Mouse (Mus musculus) CH12.LX (cell line): ENCODE data around the gene Ascc2. TPM values are rescaled to one million over a fixed set of nuclear protein-coding genes. Genes with fewer than 3 reads are reported as not detected.

Experiments
- DNase-seq: peaks from one replicate; pipeline ENCODE4 v3.0.0-alpha.2; 2013; ENCODE audit errors: extremely low read depth
- H3K27ac ChIP-seq: 2 replicates; pipeline ENCODE4 v1.5.1; 2012; ENCODE audit warnings: low read depth, mild to moderate bottlenecking, control low read depth, moderate library complexity; ENCODE audit not compliant: insufficient read depth
- H3K27me3 ChIP-seq: replicated peaks from 2 replicates; pipeline ENCODE3; 2012; ENCODE audit warnings: inconsistent platforms
- H3K36me3 ChIP-seq, 2 experiments: replicated peaks in 1 of 2; 2 replicates each; pipeline versions ENCODE3 to v1.6.1; 2012; ENCODE audit warnings: inconsistent platforms in 1 of 2, low read length in 1 of 2, mild to moderate bottlenecking in 1 of 2, mixed read lengths in 1 of 2, moderate library complexity in 1 of 2; ENCODE audit not compliant: control insufficient read depth in 1 of 2, insufficient read depth in 1 of 2
- H3K4me1 ChIP-seq, 2 experiments: 2 replicates each; pipeline ENCODE4 v1.6.1; 2012; ENCODE audit warnings: inconsistent platforms in 1 of 2, moderate library complexity in 1 of 2; ENCODE audit not compliant: insufficient read depth in 2 of 2, control insufficient read depth in 1 of 2
- H3K4me2 ChIP-seq: 2 replicates; pipeline ENCODE4 v1.6.1; 2012; ENCODE audit warnings: low read depth, mild to moderate bottlenecking, control low read depth; ENCODE audit not compliant: poor library complexity, insufficient read depth, severe bottlenecking
- H3K4me3 ChIP-seq, 3 experiments: fragments of 150-350 bp in 1 of 3; sonication (generic) in 1 of 3; replicated peaks in 1 of 3; 2 replicates each; pipeline versions ENCODE3 to v1.5.1; 2011 to 2012; ENCODE audit warnings: low read depth in 2 of 3, low read length in 2 of 3, mild to moderate bottlenecking in 2 of 3, moderate library complexity in 2 of 3, control low read depth in 1 of 3, improper control_type of control experiment in 1 of 3, inconsistent platforms in 1 of 3, mixed read lengths in 1 of 3; ENCODE audit not compliant: poor library complexity in 1 of 3
- H3K79me2 ChIP-seq: replicated peaks from 2 replicates; pipeline ENCODE4 v1.6.1; 2012; ENCODE audit warnings: mild to moderate bottlenecking, moderate library complexity; ENCODE audit not compliant: control insufficient read depth, poor library complexity, insufficient read depth, severe bottlenecking; ENCODE audit errors: extremely low read depth
- H3K9ac ChIP-seq: 2 replicates; pipeline ENCODE4 v1.6.1; 2012; ENCODE audit warnings: low read depth, mild to moderate bottlenecking, control low read depth, moderate library complexity; ENCODE audit not compliant: insufficient read depth
- H3K9me3 ChIP-seq: replicated peaks from 2 replicates; pipeline ENCODE3; 2012; ENCODE audit warnings: low read length, inconsistent platforms, mixed read lengths
- CHD1 ChIP-seq: IDR thresholded peaks from 2 replicates; pipeline ENCODE4 v1.6.1; 2012; ENCODE audit warnings: low read depth, low read length, improper control_type of control experiment, inconsistent platforms
- CTCF ChIP-seq, 2 experiments: IDR thresholded peaks in 1 of 2; conservative IDR thresholded peaks in 1 of 2; 2 replicates each; pipeline ENCODE4 v1.5.1; 2011 to 2012; ENCODE audit warnings: low read depth in 2 of 2, low read length in 2 of 2, improper control_type of control experiment in 1 of 2, inconsistent platforms in 1 of 2, mild to moderate bottlenecking in 1 of 2, moderate library complexity in 1 of 2
- ELF1 ChIP-seq: IDR thresholded peaks from 2 replicates; pipeline ENCODE4 v1.6.1; 2014; ENCODE audit warnings: low read depth, mild to moderate bottlenecking, inconsistent platforms, low read length, improper control_type of control experiment
- EP300 ChIP-seq: IDR thresholded peaks from 2 replicates; pipeline ENCODE4 v1.6.1; 2011; ENCODE audit warnings: low read length, improper control_type of control experiment
- ETS1 ChIP-seq: conservative IDR thresholded peaks from 2 replicates; pipeline ENCODE4 v1.6.1; 2012; ENCODE audit warnings: low read depth, mild to moderate bottlenecking, inconsistent platforms, low read length, improper control_type of control experiment, moderate library complexity
- GABPA ChIP-seq: IDR thresholded peaks from 2 replicates; pipeline ENCODE4 v1.6.1; 2012; ENCODE audit warnings: low read depth, low read length, improper control_type of control experiment, inconsistent platforms; ENCODE audit not compliant: insufficient replicate concordance
- HCFC1 ChIP-seq: IDR thresholded peaks from 2 replicates; pipeline ENCODE4 v1.6.1; 2012; ENCODE audit warnings: low read depth, mild to moderate bottlenecking, inconsistent platforms, low read length, improper control_type of control experiment
- IRF4 ChIP-seq: IDR thresholded peaks from 2 replicates; pipeline ENCODE4 v1.6.1; 2014; ENCODE audit warnings: low read depth, mild to moderate bottlenecking, inconsistent platforms, low read length, improper control_type of control experiment
- JUN ChIP-seq: IDR thresholded peaks from 2 replicates; pipeline ENCODE4 v1.6.1; 2011; ENCODE audit warnings: low read depth, mild to moderate bottlenecking, low read length, improper control_type of control experiment, moderate library complexity; ENCODE audit not compliant: insufficient read depth
- JUND ChIP-seq: conservative IDR thresholded peaks from 2 replicates; pipeline ENCODE4 v1.6.1; 2011; ENCODE audit warnings: low read depth, low read length, improper control_type of control experiment
- KAT2A ChIP-seq: IDR thresholded peaks from 2 replicates; pipeline ENCODE4 v1.6.1; 2012; ENCODE audit warnings: low read length, improper control_type of control experiment, inconsistent platforms; ENCODE audit not compliant: insufficient replicate concordance
- MAFK ChIP-seq: IDR thresholded peaks from 2 replicates; pipeline ENCODE4 v1.6.1; 2011; ENCODE audit warnings: low read length, improper control_type of control experiment; ENCODE audit not compliant: insufficient replicate concordance
- MAX ChIP-seq: IDR thresholded peaks from 2 replicates; pipeline ENCODE4 v1.6.1; 2011; ENCODE audit warnings: low read length, improper control_type of control experiment
- MAZ ChIP-seq: IDR thresholded peaks from 2 replicates; pipeline ENCODE4 v1.6.1; 2012; ENCODE audit warnings: low read depth, mild to moderate bottlenecking, inconsistent platforms, low read length, improper control_type of control experiment, moderate library complexity
- MXI1 ChIP-seq: IDR thresholded peaks from 2 replicates; pipeline ENCODE4 v1.6.1; 2011; ENCODE audit warnings: mild to moderate bottlenecking, low read depth, low read length, improper control_type of control experiment
- MYC ChIP-seq: IDR thresholded peaks from 2 replicates; pipeline ENCODE4 v1.6.1; 2011; ENCODE audit warnings: low read depth, mild to moderate bottlenecking, improper control_type of control experiment, low read length
- NELFE ChIP-seq: IDR thresholded peaks from 2 replicates; pipeline ENCODE4 v1.6.1; 2011; ENCODE audit warnings: low read depth, low read length, improper control_type of control experiment
- NRF1 ChIP-seq: IDR thresholded peaks from 2 replicates; pipeline ENCODE4 v1.6.1; 2014; ENCODE audit warnings: low read depth, mild to moderate bottlenecking, inconsistent platforms, low read length, improper control_type of control experiment, moderate library complexity
- PAX5 ChIP-seq: IDR thresholded peaks from 2 replicates; pipeline ENCODE4 v1.6.1; 2012; ENCODE audit warnings: low read length, inconsistent platforms, mixed read lengths
- POLR2A ChIP-seq: IDR thresholded peaks from 2 replicates; pipeline ENCODE4 v1.6.1; 2011; ENCODE audit warnings: low read depth, mild to moderate bottlenecking, improper control_type of control experiment, low read length
- POLR2AphosphoS2 ChIP-seq: IDR thresholded peaks from 2 replicates; pipeline ENCODE4 v1.6.1; 2011; ENCODE audit warnings: low read depth, low read length, improper control_type of control experiment
- RCOR1 ChIP-seq: conservative IDR thresholded peaks from 2 replicates; pipeline ENCODE4 v1.6.1; 2012; ENCODE audit warnings: low read depth, mild to moderate bottlenecking, inconsistent platforms, low read length, improper control_type of control experiment
- SIN3A ChIP-seq: IDR thresholded peaks from 2 replicates; pipeline ENCODE4 v1.6.1; 2012; ENCODE audit warnings: low read length, improper control_type of control experiment, inconsistent platforms
- TBP ChIP-seq: conservative IDR thresholded peaks from 2 replicates; pipeline ENCODE4 v1.6.1; 2011; ENCODE audit warnings: low read depth, low read length, improper control_type of control experiment
- TCF12 ChIP-seq: IDR thresholded peaks from 2 replicates; pipeline ENCODE4 v1.6.1; 2014; ENCODE audit warnings: low read depth, mild to moderate bottlenecking, inconsistent platforms, low read length, improper control_type of control experiment
- UBTF ChIP-seq: IDR thresholded peaks from 2 replicates; pipeline ENCODE4 v1.6.1; 2012; ENCODE audit warnings: low read depth, mild to moderate bottlenecking, inconsistent platforms, low read length, improper control_type of control experiment, moderate library complexity
- USF1 ChIP-seq: IDR thresholded peaks from 2 replicates; pipeline ENCODE4 v1.6.1; 2014; ENCODE audit warnings: low read depth, mild to moderate bottlenecking, inconsistent platforms, low read length, improper control_type of control experiment
- ZC3H11A ChIP-seq: IDR thresholded peaks from 2 replicates; pipeline ENCODE4 v1.6.1; 2012; ENCODE audit warnings: low read depth, mild to moderate bottlenecking, inconsistent platforms, low read length, improper control_type of control experiment
- ZKSCAN1 ChIP-seq: IDR thresholded peaks from 2 replicates; pipeline ENCODE4 v1.6.1; 2012; ENCODE audit warnings: low read depth, inconsistent platforms, low read length, improper control_type of control experiment, borderline replicate concordance
- ZMIZ1 ChIP-seq: IDR thresholded peaks from 2 replicates; pipeline ENCODE4 v1.6.1; 2012; ENCODE audit warnings: low read depth, mild to moderate bottlenecking, inconsistent platforms, low read length, improper control_type of control experiment
- ZNF384 ChIP-seq: IDR thresholded peaks from 2 replicates; pipeline ENCODE4 v1.6.1; 2012; ENCODE audit warnings: low read depth, low read length, improper control_type of control experiment, inconsistent platforms
- dilution Hi-C: fragments of 300-500 bp; cut with MboI; formaldehyde crosslinking; loops from 2 replicates; pipeline ENCODE4 v1.14.3; 2020; ENCODE audit warnings: low sequenced_read_pairs; ENCODE audit not compliant: extremely low pct_unique_long_range_greater_than_20kb, extremely low pct_ligation_motif_present
- in situ Hi-C: fragments of 300-500 bp; cut with MboI; formaldehyde crosslinking; loops from 3 replicates; pipeline ENCODE4 v1.14.3; 2019; ENCODE audit warnings: low sequenced_read_pairs, low pct_ligation_motif_present, low pct_unique_long_range_greater_than_20kb, mixed read lengths
- polyA plus RNA-seq: library from polyadenylated mRNA; unstranded; fragments of >175 nt; gene quantifications from 2 replicates; pipeline ENCODE4 v1.2.1, GENCODE M21; 2012; ENCODE audit warnings: low read depth; ENCODE audit not compliant: insufficient read length
- total RNA-seq, 2 experiments: library from RNA; depleted of rRNA; stranded (reverse); fragments of 300-350 nt in 1 of 2; fragments of >200 nt in 1 of 2; gene quantifications; 2 replicates each; pipeline ENCODE4 v1.2.3; 2012 to 2014

Gene Ascc2
- total and polyA plus RNA-seq, 3 experiments, result 25.1 to 52.9 (median 34.6) TPM

DNA sequence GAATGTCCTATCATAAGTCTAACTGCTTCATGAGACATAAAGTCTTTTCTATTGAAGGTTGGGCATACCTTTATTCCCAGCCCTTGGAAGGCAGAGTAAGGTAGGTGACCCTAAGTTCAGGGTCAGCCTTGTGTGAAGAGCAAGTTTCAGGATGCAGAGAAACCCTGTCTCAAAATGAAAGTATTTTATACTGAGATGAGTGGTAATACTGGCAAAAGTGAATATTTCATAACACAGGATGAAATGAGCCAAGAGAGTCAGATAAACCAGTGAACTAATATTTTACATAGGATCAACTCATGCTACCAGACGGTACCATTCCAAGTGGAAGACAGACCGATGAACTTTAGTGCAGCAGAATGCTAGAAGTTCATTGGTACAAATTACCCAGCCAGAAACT lies 39.1 kb upstream of the Ascc2 start:
- Histone ChIP-seq H3K9me3 (peaks cover 3% of the 10 kb centered on the region), H3K36me3 (no peaks in the 10 kb centered on the region), H3K4me1 (peaks cover 2 to 43% of the 10 kb centered on the region in 2 experiments; a peak in 3 of 4 replicates), H3K4me2 (no peak overlapping the region), H3K79me2 (peaks cover 11% of the 10 kb centered on the region), H3K27ac (no peak overlapping the region), H3K4me3 (no peak overlapping the region), H3K27me3 (no peaks in the 10 kb centered on the region), H3K9ac (no peak overlapping the region)
- dilution Hi-C loops (no loop called here), in situ Hi-C loops (loop anchor here (5.0 kb wide), 1 partner anchor 39 kb away; the partner anchor contains the start of gene Ascc2)
- TF ChIP-seq EP300, result peak; percentile 61; the same call in 1 of the 2 replicates
- TF ChIP-seq CTCF (conservative IDR thresholded peaks at IDR 0.05 in 1 of 2, IDR thresholded peaks at IDR 0.05 in 1 of 2; ENCODE audit: low read depth in 2 of 2, low read length in 2 of 2), result no peak
- TF ChIP-seq MYC, result no peak
- TF ChIP-seq ZMIZ1, result no peak
- peak; percentile 61; the same call in 1 of the 2 replicates for TF ChIP-seq JUND
- no peak for TF ChIP-seq ZNF384
- no peak for TF ChIP-seq PAX5
- TF ChIP-seq KAT2A, result no peak
- TF ChIP-seq JUN, result peak; percentile 42; the same call in 1 of the 2 replicates
- peak; percentile 32; the same call in 1 of the 2 replicates for TF ChIP-seq IRF4
- DNase-seq, result no peak

GRCm38 (mm10) chr11:4599916-4600315 lies 37.6 kb upstream of the Ascc2 start:
- no peak for TF ChIP-seq USF1
- no peak for TF ChIP-seq HCFC1
- TF ChIP-seq MAX, result no peak
- no peak for TF ChIP-seq PAX5
- no peak for TF ChIP-seq CHD1
- TF ChIP-seq ZMIZ1, result no peak
- no peak for TF ChIP-seq KAT2A
- TF ChIP-seq CTCF (conservative IDR thresholded peaks at IDR 0.05 in 1 of 2, IDR thresholded peaks at IDR 0.05 in 1 of 2; ENCODE audit: low read depth in 2 of 2, low read length in 2 of 2), result no peak
- 0 out of 2 replicates have a peak, but pooled peaks have one; percentile 53 for TF ChIP-seq RCOR1
- TF ChIP-seq UBTF, result no peak
- TF ChIP-seq JUN, result 0 out of 2 replicates have a peak, but pooled peaks have one; percentile 16
- no peak for TF ChIP-seq MAFK
- TF ChIP-seq ELF1, result 0 out of 2 replicates have a peak, but pooled peaks have one; percentile 34
- 0 out of 2 replicates have a peak, but pooled peaks have one; percentile 10 for TF ChIP-seq ETS1
- TF ChIP-seq NELFE, result no peak
- TF ChIP-seq MYC, result no peak
- no peak for TF ChIP-seq ZC3H11A
- TF ChIP-seq MXI1, result 0 out of 2 replicates have a peak, but pooled peaks have one; percentile 17
- peak; percentile 16; the same call in 1 of the 2 replicates for TF ChIP-seq MAZ
- no peak for TF ChIP-seq POLR2AphosphoS2
- TF ChIP-seq GABPA, result no peak
- TF ChIP-seq TBP, result peak; percentile 72; the same call in 1 of the 2 replicates
- no peak for TF ChIP-seq POLR2A
- TF ChIP-seq TCF12, result no peak
- peak; percentile 87 for TF ChIP-seq IRF4
- TF ChIP-seq EP300, result peak; percentile 93
- TF ChIP-seq NRF1, result peak; percentile 32
- no peak for TF ChIP-seq ZKSCAN1
- no peak for TF ChIP-seq SIN3A
- Histone ChIP-seq H3K79me2 (no peaks in the 10 kb centered on the region), H3K9me3 (peaks cover 3% of the 10 kb centered on the region), H3K4me3 (no peak overlapping the region), H3K9ac (no peak overlapping the region), H3K27me3 (no peaks in the 10 kb centered on the region), H3K36me3 (no peaks in the 10 kb centered on the region), H3K4me1 (peaks cover 2 to 43% of the 10 kb centered on the region in 2 experiments; a peak in 3 of 4 replicates), H3K4me2 (no peak overlapping the region), H3K27ac (no peak overlapping the region)
- peak; percentile 61 for DNase-seq
- in situ Hi-C loops (loop anchor here (5.0 kb wide), 1 partner anchor 37 kb away; the partner anchor contains the start of gene Ascc2), dilution Hi-C loops (no loop called here)
